Mouse (Mus musculus): Measurements from ENCODE around the gene Rbbp8nl. TPM values are rescaled to one million over a fixed set of nuclear protein-coding genes. Genes with fewer than 3 reads are reported as not detected.

Gene Rbbp8nl
- polyA plus RNA-seq (2015; fragmentation: Nextera tagmentation; extraction: Ambion mirVana), result 1.5 and 1.6 TPM in 2 replicates

- peak; percentile 86 for ATAC-seq (ENCODE audit: low FRiP score, low TSS enrichment)
- no peak within 1 kb of the TSS for H3K4me3 ChIP-seq (ENCODE audit: low read length)
Measured at GRCm38 (mm10) chr2:180289440-180290108, at the start of gene Rbbp8nl. Gene Rbbp8nl, minus strand, starts transcription at chr2:180289879.

DNA sequence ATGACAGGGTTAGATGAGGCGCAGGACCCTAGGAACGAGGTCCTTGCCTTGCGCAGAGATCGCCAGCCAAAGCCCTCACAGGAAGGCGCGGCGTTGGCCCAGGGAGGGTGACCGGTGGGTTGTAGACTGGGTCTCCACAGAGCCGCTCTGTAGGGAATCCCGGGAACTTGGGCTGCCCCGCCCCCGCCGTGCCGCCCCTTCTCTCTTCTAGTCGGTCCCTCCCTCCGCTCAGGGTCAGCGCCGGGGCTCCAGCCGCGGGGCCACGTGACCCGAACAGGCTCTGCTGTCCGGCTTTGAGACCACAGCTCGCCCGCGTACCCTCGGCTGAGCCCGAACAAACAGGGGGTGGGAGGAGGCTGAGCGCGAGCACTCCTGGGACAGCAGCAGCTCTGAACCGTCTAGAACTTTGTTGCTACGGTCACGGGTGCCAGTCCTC is 44.9 kb upstream of the Rbbp8nl start, which contains the start of gene Gata5:
Gene Gata5 (minus strand): TSS at position 149 of the 436 bp plus-strand sequence.
- no peaks in the 10 kb centered on the region for H3K9me3 ChIP-seq (ENCODE audit: low read length)
- peaks cover 51% of the 10 kb centered on the region for H3K27me3 ChIP-seq (ENCODE audit: insufficient read depth, low read length)
- peak within 1 kb of the TSS; percentile 55 for H3K4me3 ChIP-seq (ENCODE audit: low read length)
- H3K27ac ChIP-seq (ENCODE audit: low read length), result peak within 1 kb of the TSS; percentile 27; the same call in 1 of the 2 replicates
- H3K4me2 ChIP-seq (replicated peaks; ENCODE audit: low read depth, low read length), result peak within 1 kb of the TSS; percentile 75
- peak within 1 kb of the TSS; percentile 65 for H3K9ac ChIP-seq (replicated peaks; ENCODE audit: low read length)
- H3K4me1 ChIP-seq (ENCODE audit: insufficient read depth, low read length), result peaks cover 20% of the 10 kb centered on the region
- H3K36me3 ChIP-seq (ENCODE audit: insufficient read depth, low read length), result no peaks in the 10 kb centered on the region
- under 1% methylated on average over 33 of the region's 33 CpGs for WGBS
- peak; percentile 93 for ATAC-seq (ENCODE audit: low FRiP score, low TSS enrichment)

More at GRCm38 (mm10) chr2:180289440-180290108, at the start of gene Rbbp8nl:
- H3K4me1 ChIP-seq (ENCODE audit: insufficient read depth, low read length), result no peaks in the 10 kb centered on the region
- H3K9ac ChIP-seq (replicated peaks; ENCODE audit: low read length), result no peak within 1 kb of the TSS
- H3K27ac ChIP-seq (ENCODE audit: low read length), result peak within 1 kb of the TSS; percentile 87
- peak within 1 kb of the TSS; percentile 14; the same call in 1 of the 2 replicates for H3K4me2 ChIP-seq (replicated peaks; ENCODE audit: low read depth, low read length)
- no peaks in the 10 kb centered on the region for H3K36me3 ChIP-seq (ENCODE audit: insufficient read depth, low read length)
- H3K9me3 ChIP-seq (ENCODE audit: low read length), result no peaks in the 10 kb centered on the region
- H3K27me3 ChIP-seq (ENCODE audit: insufficient read depth, low read length), result no peaks in the 10 kb centered on the region
- WGBS, result 49% methylated on average over 16 of the region's 16 CpGs

DNA sequence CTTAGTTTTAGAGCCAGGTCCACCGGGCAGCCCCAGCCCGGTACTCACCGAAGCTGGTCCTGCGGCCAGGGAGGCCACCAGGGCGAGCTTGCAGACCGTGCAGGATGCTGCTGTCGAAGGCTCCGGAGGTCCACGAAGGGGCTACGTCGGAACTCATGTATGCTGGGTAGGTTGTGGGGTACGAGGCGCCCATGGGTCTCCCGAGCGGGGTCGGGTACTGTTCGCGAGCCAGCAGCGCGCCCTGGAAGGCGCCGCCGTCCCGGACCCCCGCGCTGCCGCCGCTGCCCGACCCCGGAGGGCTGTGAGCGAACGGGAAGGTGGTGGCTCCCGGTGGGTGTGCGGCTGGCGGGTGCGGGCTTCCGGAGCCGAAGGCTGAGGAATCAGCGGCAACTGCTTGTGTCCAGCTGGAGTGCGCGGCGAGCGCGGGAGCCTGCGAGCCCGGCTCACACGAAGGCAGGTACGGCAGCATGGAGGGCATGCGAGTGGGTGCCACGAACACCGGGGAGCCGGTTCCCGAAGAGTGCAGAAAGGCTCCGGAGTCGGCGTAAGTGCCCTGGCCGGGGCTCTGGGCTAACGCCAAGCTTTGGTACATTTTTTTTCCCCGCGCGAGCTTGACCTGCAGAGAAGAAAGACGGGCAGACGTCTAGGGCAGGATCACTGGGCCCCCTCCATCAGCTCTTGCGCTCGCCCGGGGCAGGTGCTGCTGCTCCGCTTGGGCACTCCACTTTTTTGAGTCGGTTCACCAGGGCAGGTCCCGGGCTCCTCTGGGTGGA is 44.3 kb upstream of the Rbbp8nl start:
- peaks cover 20% of the 10 kb centered on the region for H3K4me1 ChIP-seq (ENCODE audit: insufficient read depth, low read length)
- peak overlapping the region; percentile 55 for H3K4me3 ChIP-seq (ENCODE audit: low read length)
- no peak; the same call in 1 of the 2 replicates for ATAC-seq (ENCODE audit: low FRiP score, low TSS enrichment)
- under 1% methylated on average over 69 of the region's 69 CpGs for WGBS
- H3K4me2 ChIP-seq (replicated peaks; ENCODE audit: low read depth, low read length), result peak overlapping the region; percentile 75
- peak overlapping the region; percentile 65 for H3K9ac ChIP-seq (replicated peaks; ENCODE audit: low read length)
- H3K9me3 ChIP-seq (ENCODE audit: low read length), result no peaks in the 10 kb centered on the region
- peak overlapping the region; percentile 27; the same call in 1 of the 2 replicates for H3K27ac ChIP-seq (ENCODE audit: low read length)
- H3K36me3 ChIP-seq (ENCODE audit: insufficient read depth, low read length), result no peaks in the 10 kb centered on the region
- peaks cover 51% of the 10 kb centered on the region for H3K27me3 ChIP-seq (ENCODE audit: insufficient read depth, low read length)

DNA sequence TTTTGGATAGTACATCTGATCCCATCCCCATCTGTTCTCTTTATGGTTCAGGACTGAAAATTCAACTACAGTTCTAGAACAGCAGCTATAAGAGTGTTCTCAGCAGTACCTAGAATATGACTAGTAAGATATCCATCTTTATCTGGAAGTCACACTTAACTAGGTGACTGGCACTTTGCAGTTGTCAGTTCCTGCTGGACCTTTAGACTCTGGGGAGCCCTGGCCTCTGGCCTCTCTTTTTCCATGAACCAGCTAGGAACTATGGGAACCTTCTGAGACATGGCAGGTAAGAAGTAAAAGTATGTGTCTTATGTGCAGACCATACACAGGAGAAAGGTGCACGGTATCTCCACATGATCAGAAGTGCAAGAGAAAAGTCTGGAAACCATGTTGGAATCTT is 39.8 kb upstream of the Rbbp8nl start:
- Histone ChIP-seq H3K27me3 (ENCODE audit: insufficient read depth, low read length) (peaks cover 25% of the 10 kb centered on the region), H3K9ac (replicated peaks; ENCODE audit: low read length) (no peak overlapping the region), H3K27ac (ENCODE audit: low read length) (no peak overlapping the region), H3K4me1 (ENCODE audit: insufficient read depth, low read length) (peaks cover 15% of the 10 kb centered on the region), H3K4me2 (replicated peaks; ENCODE audit: low read depth, low read length) (no peak overlapping the region), H3K9me3 (ENCODE audit: low read length) (no peaks in the 10 kb centered on the region), H3K4me3 (ENCODE audit: low read length) (no peak overlapping the region), H3K36me3 (ENCODE audit: insufficient read depth, low read length) (no peaks in the 10 kb centered on the region)
- WGBS, result 92% methylated on average over 1 of the region's 1 CpGs
- ATAC-seq (ENCODE audit: low FRiP score, low TSS enrichment), result no peak

GRCm38 (mm10) chr2:180322674-180323355 is 33.1 kb upstream of the Rbbp8nl start:
- H3K9ac ChIP-seq (replicated peaks; ENCODE audit: low read length), result no peak overlapping the region
- 14% methylated on average over 14 of the region's 14 CpGs for WGBS
- H3K4me2 ChIP-seq (replicated peaks; ENCODE audit: low read depth, low read length), result no peak overlapping the region; the same call in 1 of the 2 replicates
- H3K9me3 ChIP-seq (ENCODE audit: low read length), result no peaks in the 10 kb centered on the region
- no peaks in the 10 kb centered on the region for H3K27me3 ChIP-seq (ENCODE audit: insufficient read depth, low read length)
- no peaks in the 10 kb centered on the region for H3K36me3 ChIP-seq (ENCODE audit: insufficient read depth, low read length)
- H3K27ac ChIP-seq (ENCODE audit: low read length), result peak overlapping the region; percentile 48; the same call in 1 of the 2 replicates
- peak; percentile 87 for ATAC-seq (ENCODE audit: low FRiP score, low TSS enrichment)
- peaks cover 21% of the 10 kb centered on the region for H3K4me1 ChIP-seq (ENCODE audit: insufficient read depth, low read length)
- H3K4me3 ChIP-seq (ENCODE audit: low read length), result no peak overlapping the region

GRCm38 (mm10) chr2:180320216-180320615 is 30.5 kb upstream of the Rbbp8nl start:
- H3K27me3 ChIP-seq (ENCODE audit: insufficient read depth, low read length), result no peaks in the 10 kb centered on the region
- H3K9ac ChIP-seq (replicated peaks; ENCODE audit: low read length), result no peak overlapping the region
- ATAC-seq (ENCODE audit: low FRiP score, low TSS enrichment), result no peak
- H3K27ac ChIP-seq (ENCODE audit: low read length), result no peak overlapping the region
- H3K4me3 ChIP-seq (ENCODE audit: low read length), result no peak overlapping the region
- no peaks in the 10 kb centered on the region for H3K36me3 ChIP-seq (ENCODE audit: insufficient read depth, low read length)
- H3K4me2 ChIP-seq (replicated peaks; ENCODE audit: low read depth, low read length), result no peak overlapping the region
- WGBS, result 69% methylated on average over 4 of the region's 4 CpGs
- H3K9me3 ChIP-seq (ENCODE audit: low read length), result no peaks in the 10 kb centered on the region
- H3K4me1 ChIP-seq (ENCODE audit: insufficient read depth, low read length), result peaks cover 21% of the 10 kb centered on the region

GRCm38 (mm10) chr2:180317591-180317990 is 27.9 kb upstream of the Rbbp8nl start:
- ATAC-seq (ENCODE audit: low FRiP score, low TSS enrichment), result peak; percentile 53; the same call in 1 of the 2 replicates
- 50% methylated on average over 7 of the region's 7 CpGs for WGBS
- peaks cover 14% of the 10 kb centered on the region for H3K4me1 ChIP-seq (ENCODE audit: insufficient read depth, low read length)
- peak overlapping the region; percentile 20; the same call in 1 of the 2 replicates for H3K27ac ChIP-seq (ENCODE audit: low read length)
- H3K4me2 ChIP-seq (replicated peaks; ENCODE audit: low read depth, low read length), result no peak overlapping the region
- 0 out of 2 replicates have a peak overlapping the region, but pooled peaks have one; percentile 28 for H3K9ac ChIP-seq (replicated peaks; ENCODE audit: low read length)
- no peaks in the 10 kb centered on the region for H3K27me3 ChIP-seq (ENCODE audit: insufficient read depth, low read length)
- no peak overlapping the region for H3K4me3 ChIP-seq (ENCODE audit: low read length)
- H3K9me3 ChIP-seq (ENCODE audit: low read length), result no peaks in the 10 kb centered on the region
- H3K36me3 ChIP-seq (ENCODE audit: insufficient read depth, low read length), result no peaks in the 10 kb centered on the region

DNA sequence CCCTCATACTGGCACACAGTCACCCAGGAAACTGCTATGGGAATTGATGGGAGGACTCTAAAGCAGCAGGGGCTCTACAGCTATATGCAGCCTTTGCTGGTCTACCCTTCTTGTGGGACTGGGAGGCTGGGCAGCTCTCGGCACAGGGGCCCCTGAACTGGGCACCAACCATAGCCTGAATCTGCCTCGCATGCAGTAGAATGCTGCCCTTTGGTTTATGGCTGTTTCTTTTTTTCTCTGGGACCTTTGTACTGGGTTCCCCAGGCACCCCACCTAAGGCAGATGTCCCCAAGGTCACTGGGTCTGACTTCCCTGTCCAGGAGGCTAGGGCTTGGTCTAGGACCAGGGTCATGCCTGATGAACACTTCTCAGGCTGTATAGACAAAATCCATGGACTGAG is 24.6 kb upstream of the Rbbp8nl start:
- Histone ChIP-seq H3K36me3 (ENCODE audit: insufficient read depth, low read length) (no peaks in the 10 kb centered on the region), H3K9me3 (ENCODE audit: low read length) (no peaks in the 10 kb centered on the region), H3K4me2 (replicated peaks; ENCODE audit: low read depth, low read length) (no peak overlapping the region), H3K4me1 (ENCODE audit: insufficient read depth, low read length) (peaks cover 5% of the 10 kb centered on the region), H3K9ac (replicated peaks; ENCODE audit: low read length) (no peak overlapping the region), H3K27me3 (ENCODE audit: insufficient read depth, low read length) (no peaks in the 10 kb centered on the region), H3K27ac (ENCODE audit: low read length) (no peak overlapping the region), H3K4me3 (ENCODE audit: low read length) (no peak overlapping the region)
- WGBS, result 83% methylated on average over 2 of the region's 2 CpGs
- no peak for ATAC-seq (ENCODE audit: low FRiP score, low TSS enrichment)

DNA sequence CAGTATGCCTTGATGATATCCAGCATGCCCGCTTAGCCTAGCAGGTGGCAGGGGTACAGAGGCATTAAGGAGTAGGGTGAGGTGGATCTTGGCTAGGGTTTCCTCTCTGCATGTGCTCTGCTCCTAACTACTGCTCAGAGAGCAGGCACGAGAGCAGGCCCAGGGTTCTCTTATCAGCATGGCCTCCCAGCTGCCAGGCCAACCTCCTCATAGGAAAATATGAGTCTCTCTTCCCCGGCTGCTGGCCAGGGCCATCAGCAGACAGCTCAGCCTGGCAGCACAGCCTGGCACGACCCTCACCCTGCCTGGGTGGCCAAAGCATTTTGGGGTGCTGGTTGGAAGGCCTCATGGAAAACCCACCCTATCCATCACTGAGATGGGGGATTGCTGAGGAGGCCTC is 21.5 kb upstream of the Rbbp8nl start:
- no peak overlapping the region for H3K27ac ChIP-seq (ENCODE audit: low read length)

More for the DNA sequence above, 21.5 kb upstream of the Rbbp8nl start:
- Histone ChIP-seq H3K4me3 (ENCODE audit: low read length) (no peak overlapping the region), H3K9ac (replicated peaks; ENCODE audit: low read length) (no peak overlapping the region), H3K4me1 (ENCODE audit: insufficient read depth, low read length) (no peaks in the 10 kb centered on the region), H3K36me3 (ENCODE audit: insufficient read depth, low read length) (no peaks in the 10 kb centered on the region), H3K4me2 (replicated peaks; ENCODE audit: low read depth, low read length) (no peak overlapping the region), H3K9me3 (ENCODE audit: low read length) (no peaks in the 10 kb centered on the region), H3K27me3 (ENCODE audit: insufficient read depth, low read length) (no peaks in the 10 kb centered on the region)
- no peak for ATAC-seq (ENCODE audit: low FRiP score, low TSS enrichment)
- WGBS, result 82% methylated on average over 4 of the region's 4 CpGs

Measured in kidney, embryonic 16.5 days (tissue).